Mouse (Mus musculus) erythroblast, adult 5-6 weeks (primary cell): Measurements from ENCODE around the gene Helz. TPM values are rescaled to one million over a fixed set of nuclear protein-coding genes. Genes with fewer than 3 reads are reported as not detected.

Experiments
- ATAC-seq: replicated peaks from 2 replicates; pipeline ENCODE4 v1.8.0; 2016; ENCODE audit warnings: moderate number of reproducible peaks, mild to moderate bottlenecking, moderate TSS enrichment, inconsistent platforms; ENCODE audit not compliant: poor library complexity, low FRiP score, severe bottlenecking
- total RNA-seq, 2 experiments: library from RNA; stranded (forward) in 1 of 2; stranded (reverse) in 1 of 2; fragments of 150-400 nt in 1 of 2; fragments of 200-764, 138-1000 nt in 1 of 2; gene quantifications; 2 replicates each; pipeline versions ENCODE4 v1.2.3 to v1.2.4; 2015 to 2017; ENCODE audit warnings: low replicate concordance in 2 of 2

Gene Helz
- total RNA-seq, 2 experiments from 2014 or later, result 7.1 to 7.8 TPM

- no peak for ATAC-seq
Observed at GRCm38 (mm10) chr11:107660452-107660851, 112.7 kb downstream of the Helz start.

GRCm38 (mm10) chr11:107662666-107663065 is 114.9 kb downstream of the Helz start:
- ATAC-seq, result no peak

- no peak for ATAC-seq
Observed at GRCm38 (mm10) chr11:107667542-107667941, 119.8 kb downstream of the Helz start.

- no peak for ATAC-seq
Observed at GRCm38 (mm10) chr11:107668223-107668622, 120.5 kb downstream of the Helz start.

GRCm38 (mm10) chr11:107668977-107669376 is 121.2 kb downstream of the Helz start:
- no peak for ATAC-seq

GRCm38 (mm10) chr11:107674006-107674405 is 126.3 kb downstream of the Helz start:
- ATAC-seq, result no peak

- ATAC-seq, result no peak
Observed at GRCm38 (mm10) chr11:107674601-107675000, 126.9 kb downstream of the Helz start.

- ATAC-seq, result no peak
Observed at GRCm38 (mm10) chr11:107675246-107675645, 127.5 kb downstream of the Helz start.

- no peak for ATAC-seq
Observed at GRCm38 (mm10) chr11:107676207-107676940, 128.6 kb downstream of the Helz start.

GRCm38 (mm10) chr11:107682694-107683355 is 135.1 kb downstream of the Helz start:
- ATAC-seq, result no peak

GRCm38 (mm10) chr11:107683544-107684465 is 136.1 kb downstream of the Helz start:
- ATAC-seq, result no peak

GRCm38 (mm10) chr11:107686290-107686689 is 138.6 kb downstream of the Helz start:
- ATAC-seq, result no peak

GRCm38 (mm10) chr11:107688480-107688879 is 140.8 kb downstream of the Helz start:
- no peak for ATAC-seq

GRCm38 (mm10) chr11:107691569-107691968 is 143.8 kb downstream of the Helz start:
- no peak for ATAC-seq

GRCm38 (mm10) chr11:107693338-107693737 is 145.6 kb downstream of the Helz start:
- no peak for ATAC-seq

GRCm38 (mm10) chr11:107699967-107700366 is 152.2 kb downstream of the Helz start:
- ATAC-seq, result no peak

GRCm38 (mm10) chr11:107703272-107704134 is 155.8 kb downstream of the Helz start:
- ATAC-seq, result no peak

GRCm38 (mm10) chr11:107705060-107705459 is 157.3 kb downstream of the Helz start:
- no peak for ATAC-seq

GRCm38 (mm10) chr11:107705476-107706074 is 157.8 kb downstream of the Helz start:
- no peak for ATAC-seq
